In the genomic region with DNA sequence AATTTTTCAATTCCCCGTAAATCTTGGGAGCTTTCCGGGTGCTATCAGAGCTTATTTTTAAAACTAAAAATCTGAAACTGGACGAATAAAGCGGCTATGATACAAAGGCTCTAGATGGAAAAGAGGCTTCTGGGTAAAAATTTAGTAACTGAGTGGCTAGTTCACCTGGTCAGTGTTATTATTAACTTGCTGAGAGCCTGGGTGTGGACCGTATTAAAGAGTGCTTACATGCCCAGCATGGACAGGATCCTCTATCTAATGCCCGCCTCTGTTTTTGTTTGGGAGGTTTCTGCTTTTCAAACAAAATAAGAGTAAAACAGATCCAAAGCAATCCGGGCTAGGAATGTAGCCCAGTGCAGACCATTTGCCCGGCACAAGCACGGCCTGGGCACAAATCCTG, we compare ENCODE assay signal across 31 mouse cellular contexts. TPM values are rescaled to one million over a fixed set of nuclear protein-coding genes. Genes with fewer than 3 reads are reported as not detected.
"Had no signal": no experiment of that assay in that cellular context is flagged by ENCODE, and none has a peak within 500 bp of the region (broad histone marks: within the 10 kb centered on the region; RNA-seq: fewer than 3 reads in every experiment).

No protein-coding gene starts in this region.

- DNase-seq: cerebellum, adult 18-20 months; cerebellum, adult 2 months; cerebellum, adult 8-10 months; cerebellum, adult 9-10 months; cerebellum, adult 9-11 months; cerebellum, postnatal 10 days; cerebellum, postnatal 14 days; cerebellum, postnatal 25 days; cerebellum, postnatal 36 days; embryo, embryonic 11 days; forebrain, postnatal 0 days; gastrocnemius, adult 2 months; gastrocnemius, postnatal 10 days; gastrocnemius, postnatal 14 days; gastrocnemius, postnatal 25 days; gastrocnemius, postnatal 36 days had no signal

- H3K4me2 ChIP-seq: embryonic facial prominence, embryonic 12.5 days; embryonic facial prominence, embryonic 13.5 days; embryonic facial prominence, embryonic 15.5 days; forebrain, embryonic 12.5 days; forebrain, embryonic 13.5 days; forebrain, embryonic 15.5 days had no signal

- H3K27ac ChIP-seq: embryonic facial prominence, embryonic 10.5 days; embryonic facial prominence, embryonic 12.5 days; embryonic facial prominence, embryonic 13.5 days; embryonic facial prominence, embryonic 15.5 days; forebrain, embryonic 10.5 days; forebrain, embryonic 12.5 days; forebrain, embryonic 13.5 days; forebrain, embryonic 15.5 days; gastrocnemius, adult 2 months had no signal

- H3K27me3 ChIP-seq: embryonic facial prominence, embryonic 12.5 days; embryonic facial prominence, embryonic 13.5 days; embryonic facial prominence, embryonic 15.5 days; forebrain, embryonic 12.5 days; forebrain, embryonic 13.5 days; forebrain, embryonic 15.5 days had no signal

- H3K4me1 ChIP-seq: forebrain, embryonic 10.5 days; forebrain, embryonic 12.5 days; forebrain, embryonic 13.5 days; forebrain, embryonic 15.5 days had no signal

- H3K9ac ChIP-seq: embryonic facial prominence, embryonic 12.5 days; embryonic facial prominence, embryonic 13.5 days; embryonic facial prominence, embryonic 15.5 days; forebrain, embryonic 12.5 days; forebrain, embryonic 13.5 days; forebrain, embryonic 15.5 days; forebrain, postnatal 0 days had no signal

- H3K4me3 ChIP-seq: embryonic facial prominence, embryonic 10.5 days; embryonic facial prominence, embryonic 12.5 days; embryonic facial prominence, embryonic 13.5 days; embryonic facial prominence, embryonic 15.5 days; erythroblast, embryonic 14.5 days; forebrain, embryonic 10.5 days; forebrain, embryonic 12.5 days; forebrain, embryonic 13.5 days; forebrain, embryonic 15.5 days; gastrocnemius, adult 2 months had no signal

- ATAC-seq: forebrain, embryonic 13.5 days; forebrain, embryonic 14.5 days; forebrain, embryonic 15.5 days; forebrain, embryonic 16.5 days; forebrain, postnatal 0 days had no signal

- H3K9me3 ChIP-seq: embryonic facial prominence, embryonic 10.5 days; embryonic facial prominence, embryonic 12.5 days; embryonic facial prominence, embryonic 13.5 days; embryonic facial prominence, embryonic 15.5 days; forebrain, embryonic 10.5 days; forebrain, embryonic 12.5 days; forebrain, embryonic 13.5 days; forebrain, embryonic 15.5 days had no signal

RNA-seq across cellular contexts. Expression of gene Atp6v0a4, which starts 16.0 kb away (rescaled TPM):
- polyA plus RNA-seq: embryonic facial prominence, embryonic 11.5 days; erythroblast, embryonic 14.5 days; forebrain, embryonic 10.5 days; forebrain, embryonic 11.5 days; forebrain, embryonic 12.5 days; forebrain, embryonic 14.5 days had no signal

RNA-seq across cellular contexts. Expression of gene Tmem213, which starts 31.3 kb away (rescaled TPM):
- polyA plus RNA-seq: cerebellum, adult 2 months; cortical plate, adult 2 months; embryonic facial prominence, embryonic 11.5 days; embryonic facial prominence, embryonic 12.5 days; erythroblast, embryonic 14.5 days; forebrain, embryonic 10.5 days; forebrain, embryonic 11.5 days; forebrain, embryonic 12.5 days; forebrain, embryonic 13.5 days; forebrain, embryonic 14.5 days; forebrain, embryonic 15.5 days; forebrain, embryonic 16.5 days; forebrain, postnatal 0 days; frontal cortex, adult 2 months had no signal
